Mouse (Mus musculus) G1E (cell line): Measurements from ENCODE around the gene Hacl1. TPM values are rescaled to one million over a fixed set of nuclear protein-coding genes. Genes with fewer than 3 reads are reported as not detected.

Experiments used
- ATAC-seq: 2 replicates; pipeline ENCODE4 v1.8.0; 2016; ENCODE audit warnings: mild to moderate bottlenecking; ENCODE audit not compliant: insufficient number of reproducible peaks, poor library complexity, low FRiP score, severe bottlenecking; ENCODE audit errors: extremely low read depth
- DNase-seq: peaks from one replicate; pipeline ENCODE4 v3.0.0; 2012; ENCODE audit warnings: low spot score
- H3K27me3 ChIP-seq: 2 replicates; pipeline ENCODE4 v1.6.1; 2012; ENCODE audit warnings: mild to moderate bottlenecking, low read length, inconsistent platforms; ENCODE audit not compliant: insufficient read depth
- H3K36me3 ChIP-seq: replicated peaks from 2 replicates; pipeline ENCODE3; 2012; ENCODE audit warnings: mild to moderate bottlenecking, inconsistent platforms
- H3K4me1 ChIP-seq: 2 replicates; pipeline ENCODE4 v1.6.1; 2012; ENCODE audit warnings: low read depth, low read length, inconsistent platforms, mixed read lengths; ENCODE audit not compliant: insufficient read depth
- H3K4me3 ChIP-seq: 2 replicates; pipeline ENCODE4 v1.5.1; 2012; ENCODE audit warnings: low read depth, mild to moderate bottlenecking, inconsistent platforms, low read length, moderate library complexity, mixed read lengths
- H3K9me3 ChIP-seq: replicated peaks from 2 replicates; pipeline ENCODE4 v1.6.1; 2012; ENCODE audit warnings: inconsistent platforms
- CTCF ChIP-seq: IDR thresholded peaks from 2 replicates; pipeline ENCODE4 v1.5.1; 2012; ENCODE audit warnings: low read depth, low read length, inconsistent platforms, mixed read lengths
- GATA1 ChIP-seq: IDR thresholded peaks from 2 replicates; pipeline ENCODE4 v1.6.1; 2012; ENCODE audit warnings: borderline replicate concordance, low read length, inconsistent platforms, mixed read lengths
- GATA2 ChIP-seq: IDR thresholded peaks from 2 replicates; pipeline ENCODE4 v1.6.1; 2012; ENCODE audit warnings: low read depth, low read length, inconsistent platforms, borderline replicate concordance
- POLR2AphosphoS5 ChIP-seq: IDR thresholded peaks from 2 replicates; pipeline ENCODE4 v1.6.1; 2012; ENCODE audit warnings: low read depth, low read length, inconsistent platforms; ENCODE audit not compliant: insufficient replicate concordance
- TAL1 ChIP-seq: conservative IDR thresholded peaks from 2 replicates; pipeline ENCODE4 v1.6.1; 2012; ENCODE audit warnings: low read depth, low read length, inconsistent platforms, mixed read lengths
- polyA plus RNA-seq: library from polyadenylated mRNA; stranded (reverse); fragments of >175 nt; gene quantifications from 2 replicates; pipeline ENCODE4 v1.2.3, GENCODE M21; 2012
- total RNA-seq, 2 experiments: library from RNA; stranded (forward) in 1 of 2; stranded (reverse) in 1 of 2; fragments of 200-1000 nt in 1 of 2; fragments of >200 nt in 1 of 2; fragmentation: Nextera tagmentation in 1 of 2; gene quantifications; 2 replicates each; pipeline ENCODE4 v1.2.3; 2014 to 2017

Gene Hacl1
- total and polyA plus RNA-seq, 3 experiments: 1.9 to 41.8 (median 34.3) TPM

DNA sequence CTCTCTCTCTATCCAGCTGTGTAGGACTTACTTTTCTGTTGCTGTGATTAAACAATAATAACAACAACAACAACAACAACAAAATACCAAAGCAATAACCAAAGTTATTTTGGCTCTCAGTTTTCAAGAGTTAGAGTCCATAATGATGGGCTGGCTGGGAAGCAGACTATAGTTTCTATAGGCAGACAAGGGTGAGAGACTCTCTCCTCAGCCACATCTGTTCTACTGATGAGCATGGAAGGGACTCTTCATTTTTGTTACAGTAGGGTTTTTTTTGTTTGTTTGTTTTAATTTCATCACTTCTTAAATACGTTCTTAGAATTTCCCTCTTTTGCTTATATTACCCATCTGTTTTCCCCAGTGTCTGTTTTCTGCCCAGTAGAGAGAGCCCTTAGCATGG lies 11.5 kb upstream of the Hacl1 start:
- H3K4me1 ChIP-seq: peaks cover 53% of the 10 kb centered on the region
- no peaks in the 10 kb centered on the region for H3K27me3 ChIP-seq
- ATAC-seq (no peak), DNase-seq (no peak)
- TF ChIP-seq POLR2AphosphoS5 (no peak), CTCF (no peak), GATA1 (no peak), GATA2 (no peak), TAL1 (no peak)
- H3K9me3 ChIP-seq: peaks cover 20% of the 10 kb centered on the region
- H3K36me3 ChIP-seq: peaks cover 26% of the 10 kb centered on the region
- H3K4me3 ChIP-seq: no peak overlapping the region

DNA sequence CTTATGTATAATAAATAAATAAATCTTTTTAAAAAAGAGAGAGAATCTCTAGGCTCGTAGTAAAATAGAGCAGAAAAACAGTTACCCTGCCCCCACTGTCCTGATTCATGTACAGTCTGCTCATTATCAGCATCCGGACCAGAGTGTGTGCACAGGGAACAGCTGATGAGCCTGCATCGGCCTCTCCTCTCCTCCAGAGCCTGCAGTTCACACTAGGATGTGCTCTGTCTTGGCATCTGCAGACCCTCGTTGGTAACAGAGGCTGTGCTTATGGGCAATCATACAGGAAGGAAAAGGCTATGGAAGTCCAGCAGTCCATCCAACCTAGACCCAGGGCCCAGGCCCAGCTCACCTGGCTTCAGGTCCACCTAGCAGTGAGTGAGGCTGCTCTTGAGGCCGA lies 11.0 kb upstream of the Hacl1 start:
- TF ChIP-seq GATA1 (no peak), POLR2AphosphoS5 (no peak), CTCF (no peak), TAL1 (no peak), GATA2 (no peak)
- Histone ChIP-seq H3K27me3 (no peaks in the 10 kb centered on the region), H3K4me3 (no peak overlapping the region; the same call in 1 of the 2 replicates), H3K9me3 (peaks cover 20% of the 10 kb centered on the region), H3K4me1 (peaks cover 49% of the 10 kb centered on the region), H3K36me3 (peaks cover 25% of the 10 kb centered on the region)
- DNase-seq (no peak), ATAC-seq (no peak)

DNA sequence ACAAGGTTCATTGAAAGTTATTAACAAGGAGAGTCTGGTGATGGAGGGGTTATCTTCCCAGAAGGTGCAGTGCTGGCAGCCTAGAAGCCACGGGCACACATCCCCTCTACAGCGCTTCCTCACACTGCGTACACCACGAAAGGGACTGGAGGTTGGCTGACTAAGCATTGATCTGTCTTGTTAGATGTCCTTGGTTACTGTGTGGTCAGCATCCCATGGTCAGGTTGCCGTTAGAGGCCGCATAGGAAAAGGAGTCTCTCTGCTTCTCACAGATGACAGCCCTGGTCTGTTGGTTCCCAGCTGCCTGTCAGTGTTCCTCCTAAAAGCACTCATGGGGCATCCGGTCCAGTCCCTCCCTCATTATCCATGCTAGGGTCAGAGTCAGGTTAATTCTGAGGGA lies 10.1 kb upstream of the Hacl1 start:
- TF ChIP-seq TAL1: no peak
- TF ChIP-seq GATA1: no peak
- TF ChIP-seq POLR2AphosphoS5: no peak
- no peak for TF ChIP-seq GATA2
- TF ChIP-seq CTCF: no peak
- Histone ChIP-seq H3K9me3 (peaks cover 20% of the 10 kb centered on the region), H3K27me3 (no peaks in the 10 kb centered on the region), H3K4me1 (peaks cover 40% of the 10 kb centered on the region), H3K4me3 (no peak overlapping the region), H3K36me3 (peaks cover 25% of the 10 kb centered on the region)
- no peak for ATAC-seq
- no peak for DNase-seq

DNA sequence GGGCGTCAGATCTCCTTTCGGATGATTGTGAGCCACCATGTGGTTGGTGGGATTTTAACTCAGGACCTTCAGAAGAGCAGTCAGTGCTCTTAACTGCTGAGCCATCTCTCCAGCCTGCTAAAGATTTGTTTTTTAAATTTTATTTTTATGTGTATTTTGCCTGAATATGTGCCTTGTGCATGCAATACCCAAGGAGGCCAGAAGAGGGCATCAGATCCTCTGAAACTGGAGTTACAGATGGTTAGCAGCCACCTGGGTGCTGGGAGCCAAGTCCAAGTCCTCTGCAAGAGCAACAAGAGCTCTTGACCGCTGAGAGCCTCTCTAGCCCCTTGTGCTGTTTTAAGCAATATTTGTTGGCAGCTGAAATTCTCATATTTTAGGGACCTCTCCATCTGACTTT lies 9.3 kb upstream of the Hacl1 start:
- no peaks in the 10 kb centered on the region for H3K27me3 ChIP-seq
- H3K4me3 ChIP-seq: no peak overlapping the region
- ATAC-seq (no peak), DNase-seq (no peak)
- H3K36me3 ChIP-seq: peaks cover 24% of the 10 kb centered on the region
- H3K4me1 ChIP-seq: peaks cover 36% of the 10 kb centered on the region
- TF ChIP-seq GATA2: no peak
- no peak for TF ChIP-seq POLR2AphosphoS5
- TF ChIP-seq TAL1: no peak
- no peak for TF ChIP-seq CTCF
- no peak for TF ChIP-seq GATA1
- peaks cover 20% of the 10 kb centered on the region for H3K9me3 ChIP-seq

DNA sequence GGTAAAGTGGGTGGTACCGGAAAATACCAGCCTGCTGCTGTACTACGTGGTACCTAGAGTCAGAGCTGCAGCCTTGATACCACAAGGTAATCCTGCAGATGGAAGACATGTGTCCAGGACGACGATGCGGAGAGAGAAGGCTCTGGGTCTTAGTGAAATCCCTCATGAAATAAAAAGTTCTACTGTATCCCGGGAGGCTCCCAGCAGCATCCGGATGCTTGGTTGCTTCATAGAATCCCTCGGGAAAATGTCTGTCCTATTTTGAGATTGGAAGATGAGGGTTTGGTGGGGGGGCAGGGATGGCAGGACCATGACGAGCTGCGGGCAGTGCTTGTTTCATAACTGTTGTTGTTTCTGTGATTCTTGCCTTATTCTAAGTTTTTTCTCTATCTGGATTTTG lies 6.9 kb upstream of the Hacl1 start:
- no peak for ATAC-seq
- Histone ChIP-seq H3K4me1 (peaks cover 20% of the 10 kb centered on the region), H3K9me3 (peaks cover 10% of the 10 kb centered on the region), H3K36me3 (peaks cover 18% of the 10 kb centered on the region), H3K4me3 (no peak overlapping the region), H3K27me3 (no peaks in the 10 kb centered on the region)
- TF ChIP-seq GATA1: no peak
- TF ChIP-seq CTCF: no peak
- TF ChIP-seq GATA2: no peak
- TF ChIP-seq TAL1: no peak
- no peak for TF ChIP-seq POLR2AphosphoS5
- DNase-seq: no peak

DNA sequence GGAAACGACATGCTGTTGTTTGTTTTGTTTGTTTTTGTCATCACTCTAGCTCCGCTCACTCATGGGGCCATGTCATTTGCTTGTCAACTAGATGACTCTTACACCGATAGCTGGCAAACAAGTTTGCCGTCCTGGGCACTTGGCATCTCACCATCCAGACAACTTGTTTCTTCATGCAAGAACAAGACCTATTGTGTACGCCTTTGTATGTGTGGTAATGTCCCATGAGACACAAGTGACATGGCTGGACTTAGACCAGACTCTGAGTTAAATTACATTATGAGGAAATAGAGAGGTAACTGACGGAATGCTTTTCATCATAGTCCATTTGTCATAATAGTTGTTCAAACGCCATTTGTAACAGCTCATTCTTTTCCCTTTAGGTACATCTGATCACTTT lies 4.8 kb upstream of the Hacl1 start:
- Histone ChIP-seq H3K27me3 (no peaks in the 10 kb centered on the region), H3K9me3 (peaks cover 4% of the 10 kb centered on the region), H3K4me1 (peaks cover 20% of the 10 kb centered on the region), H3K36me3 (peaks cover 7% of the 10 kb centered on the region), H3K4me3 (no peak overlapping the region)
- ATAC-seq (no peak), DNase-seq (no peak)
- TF ChIP-seq TAL1 (no peak), CTCF (no peak), POLR2AphosphoS5 (no peak), GATA1 (no peak), GATA2 (no peak)

DNA sequence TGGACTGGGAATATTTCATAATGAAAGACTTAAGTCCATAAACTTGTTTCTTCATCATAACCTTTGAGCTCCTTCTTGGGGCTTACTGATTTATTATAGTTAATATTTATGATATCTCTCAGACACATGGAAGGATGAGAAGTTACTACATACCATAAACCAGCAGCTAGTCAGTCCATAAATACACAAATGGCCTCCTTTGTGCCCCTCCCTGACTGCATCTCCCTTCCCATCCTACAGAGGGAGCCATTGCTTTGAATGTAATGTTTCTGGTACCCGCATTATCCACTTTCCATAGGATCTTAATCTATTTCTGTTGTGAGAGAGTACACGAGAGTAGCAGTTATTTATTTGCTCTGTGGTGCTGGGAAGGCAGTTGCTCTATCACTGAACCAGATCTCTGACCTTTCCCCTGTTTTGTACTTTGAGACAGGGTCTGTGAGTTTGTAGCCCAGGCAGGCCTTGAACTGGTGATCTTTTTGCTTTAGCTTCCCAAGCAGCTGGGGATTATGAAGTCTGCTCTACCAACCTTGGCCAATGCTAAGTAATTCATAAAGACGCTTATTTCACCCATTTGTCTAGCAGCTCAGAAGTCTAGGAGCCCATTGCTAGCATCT lies 4.0 kb upstream of the Hacl1 start:
- no peak for TF ChIP-seq TAL1
- TF ChIP-seq GATA2: no peak
- TF ChIP-seq CTCF: peak; percentile 29; the same call in 1 of the 2 replicates
- DNase-seq (no peak), ATAC-seq (no peak)
- H3K27me3 ChIP-seq: no peaks in the 10 kb centered on the region
- peaks cover 27% of the 10 kb centered on the region for H3K4me1 ChIP-seq
- no peaks in the 10 kb centered on the region for H3K9me3 ChIP-seq
- no peak overlapping the region for H3K4me3 ChIP-seq
- H3K36me3 ChIP-seq: peaks cover 6% of the 10 kb centered on the region
